Mouse (Mus musculus) intestine, embryonic 15.5 days (tissue): Measurements from ENCODE around the gene Ankib1. TPM values are rescaled to one million over a fixed set of nuclear protein-coding genes. Genes with fewer than 3 reads are reported as not detected.
"Not testable (repeated sequence)": the region's sequence is repeated elsewhere in the genome, so short reads cannot be mapped to it uniquely, and the experiment has no call there.

ENCODE experiments used
- ATAC-seq: fragments of 200-750 bp; cut with Nextera tagmentation; 2 replicates; pipeline ENCODE4 v1.8.0; 2017; ENCODE audit warnings: moderate TSS enrichment, moderate library complexity
- H3K27ac ChIP-seq: fragments of 300-500 bp; sonication (generic); 2 replicates; pipeline ENCODE4 v1.5.1; 2015; ENCODE audit warnings: mild to moderate bottlenecking, inconsistent platforms
- H3K27me3 ChIP-seq: fragments of 300-500 bp; sonication (generic); replicated peaks from 2 replicates; pipeline ENCODE4 v1.6.1; 2015; ENCODE audit warnings: inconsistent platforms
- H3K36me3 ChIP-seq: fragments of 300-500 bp; sonication (generic); 2 replicates; pipeline ENCODE4 v1.6.1; 2015; ENCODE audit warnings: inconsistent platforms
- H3K4me1 ChIP-seq: fragments of 300-500 bp; sonication (generic); replicated peaks from 2 replicates; pipeline ENCODE4 v1.6.1; 2015; ENCODE audit warnings: inconsistent platforms
- H3K4me2 ChIP-seq: fragments of 300-500 bp; sonication (generic); replicated peaks from 2 replicates; pipeline ENCODE4 v1.6.1; 2015; ENCODE audit warnings: mild to moderate bottlenecking, inconsistent platforms
- H3K4me3 ChIP-seq: fragments of 300-500 bp; sonication (generic); replicated peaks from 2 replicates; pipeline ENCODE4 v1.5.1; 2015; ENCODE audit warnings: inconsistent platforms
- H3K9ac ChIP-seq: fragments of 300-500 bp; sonication (generic); 2 replicates; pipeline ENCODE4 v1.6.1; 2015; ENCODE audit warnings: inconsistent platforms
- H3K9me3 ChIP-seq: fragments of 300-500 bp; sonication (generic); 2 replicates; pipeline ENCODE4 v1.6.1; 2016; ENCODE audit warnings: inconsistent platforms
- WGBS: fragments of 180-500 bp; shearing (Covaris S2); methylation state at CpG from one replicate; pipeline ENCODE4 v1.1.7; 2015; 5-methylcytosine and 5-hydroxymethylcytosine counted together
- polyA plus RNA-seq: library from polyadenylated mRNA; unstranded; fragments of >200 nt; fragmentation: Nextera tagmentation; extraction: Ambion mirVana; gene quantifications from 2 replicates; pipeline ENCODE4 v1.2.1, GENCODE M21; 2015

The Ankib1 gene
- polyA plus RNA-seq, 1 experiment from 2014 or later: 9.2 TPM

DNA sequence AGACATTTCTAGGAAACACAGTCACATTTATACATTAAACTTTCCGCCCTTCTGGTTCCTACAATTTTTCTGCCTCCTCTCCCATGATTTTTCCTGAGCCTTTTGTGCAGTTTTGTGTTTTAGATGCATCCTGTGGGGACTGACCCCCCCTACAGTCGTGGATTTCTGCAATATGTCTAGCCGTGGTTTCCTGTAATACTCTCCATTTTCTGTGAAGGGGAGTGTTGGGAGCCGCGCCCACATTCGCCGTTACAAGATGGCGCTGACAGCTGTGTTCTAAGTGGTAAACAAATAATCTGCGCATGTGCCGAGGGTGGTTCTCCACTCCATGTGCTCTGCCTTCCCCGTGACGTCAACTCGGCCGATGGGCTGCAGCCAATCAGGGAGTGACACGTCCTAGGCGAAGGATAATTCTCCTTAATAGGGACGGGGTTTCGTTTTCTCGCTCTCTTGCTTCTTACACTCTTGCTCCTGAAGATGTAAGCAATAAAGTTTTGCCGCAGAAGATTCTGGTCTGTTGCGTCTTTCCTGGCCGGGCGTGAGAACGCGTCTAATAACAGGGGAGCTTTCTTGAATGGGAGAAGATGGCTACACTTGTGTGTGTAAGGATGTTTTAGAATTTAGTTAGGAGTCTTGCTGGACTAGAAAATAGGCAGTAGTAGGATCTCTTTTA lies 149.7 kb downstream of the Ankib1 start:
- not testable (repeated sequence) for H3K9me3 ChIP-seq, H3K36me3 ChIP-seq, H3K9ac ChIP-seq, H3K4me1 ChIP-seq, ATAC-seq, H3K4me2 ChIP-seq, H3K27ac ChIP-seq, H3K4me3 ChIP-seq, H3K27me3 ChIP-seq
- WGBS: 93% methylated on average over 19 of the region's 25 CpGs

- Histone ChIP-seq H3K4me2 (no peak overlapping the region), H3K9me3 (no peaks in the 10 kb centered on the region), H3K9ac (no peak overlapping the region), H3K4me3 (no peak overlapping the region), H3K27me3 (no peaks in the 10 kb centered on the region), H3K27ac (no peak overlapping the region), H3K4me1 (no peaks in the 10 kb centered on the region), H3K36me3 (no peaks in the 10 kb centered on the region)
- WGBS: 80% methylated on average over 5 of the region's 5 CpGs
- ATAC-seq: no peak
These were observed 151.1 kb downstream of the Ankib1 start for GRCm38 (mm10) chr5:3651621-3652020.

- no peaks in the 10 kb centered on the region for H3K4me1 ChIP-seq
- H3K27me3 ChIP-seq: no peaks in the 10 kb centered on the region
- H3K27ac ChIP-seq: no peak within 1 kb of the TSS
- no peak within 1 kb of the TSS for H3K4me3 ChIP-seq
- no peak within 1 kb of the TSS for H3K9ac ChIP-seq
- ATAC-seq: no peak
- no peak within 1 kb of the TSS for H3K4me2 ChIP-seq
- WGBS: 88% methylated on average over 6 of the region's 6 CpGs
- H3K9me3 ChIP-seq: no peaks in the 10 kb centered on the region
- no peaks in the 10 kb centered on the region for H3K36me3 ChIP-seq
These were observed 151.8 kb downstream of the Ankib1 start, which contains the start of gene Tmbim7 for GRCm38 (mm10) chr5:3650881-3651280. Gene Tmbim7, plus strand, starts transcription at chr5:3651181.

DNA sequence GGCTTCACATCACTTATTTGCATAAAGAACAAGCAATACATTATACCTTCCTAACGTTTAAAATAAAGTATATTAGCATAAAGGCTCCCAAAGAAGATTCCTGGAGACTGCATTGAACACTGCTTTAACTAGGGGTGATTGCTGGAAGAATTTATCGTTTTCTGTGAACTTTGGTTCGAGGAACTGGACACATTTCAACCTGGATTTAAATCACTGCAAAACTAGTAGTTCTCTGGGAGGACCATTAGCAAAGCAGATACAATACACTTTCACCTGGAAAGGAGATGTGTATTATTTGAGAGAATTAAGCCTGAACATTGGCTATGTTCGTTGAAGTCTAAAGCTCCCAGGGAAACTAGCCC lies 153.9 kb downstream of the Ankib1 start:
- H3K4me3 ChIP-seq: no peak overlapping the region
- H3K27me3 ChIP-seq: no peaks in the 10 kb centered on the region
- H3K27ac ChIP-seq: no peak overlapping the region
- ATAC-seq: no peak
- no peak overlapping the region for H3K9ac ChIP-seq
- no peaks in the 10 kb centered on the region; the same call in 1 of the 2 replicates for H3K4me1 ChIP-seq
- WGBS: 74% methylated on average over 4 of the region's 4 CpGs
- no peaks in the 10 kb centered on the region for H3K36me3 ChIP-seq
- H3K4me2 ChIP-seq: no peak overlapping the region
- no peaks in the 10 kb centered on the region for H3K9me3 ChIP-seq

- H3K9me3 ChIP-seq: no peaks in the 10 kb centered on the region
- H3K4me2 ChIP-seq: no peak overlapping the region; the same call in 1 of the 2 replicates
- 43% methylated on average over 4 of the region's 4 CpGs for WGBS
- H3K27me3 ChIP-seq: no peaks in the 10 kb centered on the region
- no peak overlapping the region for H3K27ac ChIP-seq
- H3K9ac ChIP-seq: no peak overlapping the region
- peaks cover 2% of the 10 kb centered on the region; the same call in 1 of the 2 replicates for H3K36me3 ChIP-seq
- H3K4me1 ChIP-seq: no peaks in the 10 kb centered on the region; the same call in 1 of the 2 replicates
- peak; percentile 22 for ATAC-seq
- no peak overlapping the region for H3K4me3 ChIP-seq
These were observed 154.4 kb downstream of the Ankib1 start for GRCm38 (mm10) chr5:3648206-3648848.

- peak overlapping the region; percentile 91 for H3K9ac ChIP-seq
- H3K27ac ChIP-seq: peak overlapping the region; percentile 93
- WGBS: under 1% methylated on average over 37 of the region's 46 CpGs
- peak; percentile 98 for ATAC-seq
- peak overlapping the region; percentile 96 for H3K4me3 ChIP-seq
- peaks cover 4% of the 10 kb centered on the region; the same call in 1 of the 2 replicates for H3K36me3 ChIP-seq
- H3K4me2 ChIP-seq: peak overlapping the region; percentile 57
- no peaks in the 10 kb centered on the region; the same call in 1 of the 2 replicates for H3K4me1 ChIP-seq
- no peaks in the 10 kb centered on the region for H3K27me3 ChIP-seq
- no peaks in the 10 kb centered on the region for H3K9me3 ChIP-seq
These were observed 155.0 kb downstream of the Ankib1 start for GRCm38 (mm10) chr5:3647708-3648121.

GRCm38 (mm10) chr5:3646991-3647707 lies 155.6 kb downstream of the Ankib1 start:
- WGBS: under 1% methylated on average over 57 of the region's 60 CpGs
- H3K36me3 ChIP-seq: peaks cover 4% of the 10 kb centered on the region; the same call in 1 of the 2 replicates
- no peaks in the 10 kb centered on the region; the same call in 1 of the 2 replicates for H3K4me1 ChIP-seq
- no peaks in the 10 kb centered on the region for H3K27me3 ChIP-seq
- H3K4me3 ChIP-seq: peak overlapping the region; percentile 96
- H3K9me3 ChIP-seq: no peaks in the 10 kb centered on the region
- H3K27ac ChIP-seq: peak overlapping the region; percentile 93
- peak overlapping the region; percentile 57 for H3K4me2 ChIP-seq
- H3K9ac ChIP-seq: peak overlapping the region; percentile 91
- peak; percentile 76 for ATAC-seq

- H3K4me3 ChIP-seq: peak overlapping the region; percentile 96
- no peak for ATAC-seq
- no peaks in the 10 kb centered on the region for H3K9me3 ChIP-seq
- peak overlapping the region; percentile 57 for H3K4me2 ChIP-seq
- H3K27me3 ChIP-seq: no peaks in the 10 kb centered on the region
- WGBS: 21% methylated on average over 6 of the region's 6 CpGs
- peak overlapping the region; percentile 37 for H3K9ac ChIP-seq
- peaks cover 10% of the 10 kb centered on the region for H3K36me3 ChIP-seq
- H3K27ac ChIP-seq: no peak overlapping the region
- no peaks in the 10 kb centered on the region; the same call in 1 of the 2 replicates for H3K4me1 ChIP-seq
These were observed 156.2 kb downstream of the Ankib1 start for GRCm38 (mm10) chr5:3646539-3646938.

GRCm38 (mm10) chr5:3645326-3645725 lies 157.4 kb downstream of the Ankib1 start:
- no peak for ATAC-seq
- peak overlapping the region; percentile 17 for H3K4me2 ChIP-seq
- H3K9me3 ChIP-seq: no peaks in the 10 kb centered on the region
- peaks cover 17% of the 10 kb centered on the region for H3K36me3 ChIP-seq
- H3K27me3 ChIP-seq: no peaks in the 10 kb centered on the region
- WGBS: 89% methylated on average over 6 of the region's 6 CpGs
- H3K4me3 ChIP-seq: no peak overlapping the region
- no peaks in the 10 kb centered on the region; the same call in 1 of the 2 replicates for H3K4me1 ChIP-seq
- no peak overlapping the region for H3K27ac ChIP-seq
- no peak overlapping the region for H3K9ac ChIP-seq

DNA sequence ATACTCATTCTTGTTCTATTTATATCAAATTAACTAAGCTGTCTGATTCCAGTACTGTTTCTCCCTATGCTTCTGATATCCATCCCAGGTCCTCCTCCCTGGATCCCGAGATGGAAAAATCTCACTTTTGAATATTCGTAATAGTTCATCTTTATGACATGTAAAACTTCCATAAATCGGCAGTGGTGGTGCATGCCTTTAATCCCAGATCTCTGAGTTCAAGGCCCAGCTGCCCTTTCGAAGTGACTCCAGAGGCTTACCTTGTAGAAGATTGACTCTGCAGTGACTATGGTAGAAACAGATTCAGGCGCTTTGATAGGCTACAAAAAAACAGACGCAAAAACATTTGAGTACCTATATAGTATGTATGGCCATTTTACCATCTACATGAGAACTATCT lies 158.1 kb downstream of the Ankib1 start:
- no peak for ATAC-seq
- Histone ChIP-seq H3K27me3 (no peaks in the 10 kb centered on the region), H3K27ac (no peak overlapping the region), H3K9ac (no peak overlapping the region), H3K4me2 (no peak overlapping the region), H3K4me1 (no peaks in the 10 kb centered on the region; the same call in 1 of the 2 replicates), H3K4me3 (no peak overlapping the region), H3K9me3 (no peaks in the 10 kb centered on the region), H3K36me3 (peaks cover 17% of the 10 kb centered on the region)
- WGBS: 91% methylated on average over 6 of the region's 6 CpGs
